Mouse (Mus musculus): Measurements from ENCODE around the gene Ms4a2.

Gene Ms4a2

DNA sequence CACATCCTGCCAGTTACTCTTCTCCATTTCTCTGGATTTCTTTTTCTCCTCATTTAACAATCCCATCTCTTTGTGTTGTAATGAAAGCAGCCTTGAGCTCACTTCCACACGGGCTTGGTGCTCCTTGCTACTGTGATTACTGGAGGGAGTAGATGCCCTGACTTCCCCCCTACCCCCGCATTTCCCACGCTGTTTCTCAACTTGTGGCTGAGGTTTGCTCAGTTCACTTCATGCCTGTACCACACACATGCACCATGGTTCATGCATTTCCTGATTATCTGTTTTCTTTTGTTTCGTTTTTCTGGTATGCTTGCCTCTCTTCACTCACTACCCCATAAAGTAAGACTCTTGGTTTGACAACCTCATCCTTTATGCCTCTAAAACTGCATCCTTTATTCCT lies 34.3 kb downstream of the Ms4a2 start:
- DNase-seq (ENCODE audit: low spot score in 2 of 2), result no peak

DNA sequence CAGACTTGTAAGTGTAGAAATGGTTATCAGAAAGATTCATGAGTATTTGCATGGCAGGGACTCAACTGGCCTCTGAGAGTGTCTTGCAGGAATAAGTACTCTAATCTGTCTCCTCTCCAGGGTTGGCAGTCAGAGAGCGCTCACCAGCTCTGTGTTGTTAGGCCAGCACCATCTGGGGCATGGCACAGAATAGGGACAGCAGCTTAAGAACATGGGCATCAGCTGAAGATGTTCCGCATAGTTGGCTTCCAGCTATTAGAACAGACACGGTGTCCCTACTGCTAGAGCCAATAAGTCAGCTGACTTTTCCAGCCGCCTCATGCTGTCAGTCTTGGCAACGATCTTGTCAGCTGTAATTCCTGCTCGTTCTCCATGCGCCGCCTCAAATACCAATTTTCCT lies 48.6 kb downstream of the Ms4a2 start:
- DNase-seq (ENCODE audit: low spot score in 2 of 2), result no peak

Measured in spleen, postnatal 14 days (tissue).